Mouse (Mus musculus) frontal cortex, postnatal 25 days (tissue): ENCODE data around the gene Ttc1.
A peak's percentile ranks its signal among the peaks of the same experiment; 100 is the strongest.

Source experiments
- DNase-seq, 2 experiments: peaks; one replicate each; pipeline ENCODE4 v3.0.0; 2022; ENCODE audit warnings: low spot score in 2 of 2

Ttc1 gene

DNA sequence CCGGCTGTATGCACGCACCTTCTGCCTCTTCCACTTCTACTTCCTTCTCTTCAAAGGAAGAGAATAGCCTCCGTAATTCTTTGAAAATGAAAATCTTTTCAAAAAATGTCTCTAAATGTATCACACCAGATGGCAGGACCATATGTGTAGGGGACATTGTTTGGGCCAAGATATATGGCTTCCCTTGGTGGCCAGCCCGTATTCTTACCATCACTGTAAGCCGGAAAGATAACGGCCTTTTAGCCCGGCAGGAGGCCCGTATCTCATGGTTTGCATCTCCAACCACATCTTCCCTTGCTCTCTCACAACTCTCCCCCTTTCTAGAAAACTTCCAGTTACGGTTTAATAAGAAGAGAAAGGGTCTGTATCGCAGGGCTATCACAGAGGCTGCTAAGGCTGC, 42.1 kb downstream of the Ttc1 start:
- no peak for DNase-seq

DNA sequence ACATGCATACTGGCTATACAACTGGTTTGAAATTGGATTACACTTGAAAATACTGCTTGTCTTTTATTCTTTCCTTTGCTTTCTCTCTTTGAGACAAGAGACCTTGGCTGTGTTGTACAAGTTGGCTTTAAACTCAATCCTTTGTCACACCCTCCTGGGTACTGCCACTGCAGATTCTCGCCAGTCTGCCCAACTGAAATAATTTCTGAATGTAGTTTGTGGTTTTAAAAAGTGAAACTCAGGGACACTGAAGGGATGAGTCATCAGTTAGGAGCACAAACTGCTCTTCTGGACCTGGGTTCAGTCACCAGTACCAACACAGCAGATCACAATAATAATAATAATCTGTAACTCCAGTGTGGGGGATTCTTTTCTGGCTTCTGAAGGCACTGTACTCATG, 44.3 kb downstream of the Ttc1 start:
- no peak for DNase-seq

GRCm38 (mm10) chr11:43700291-43700690, 47.5 kb downstream of the Ttc1 start:
- no peak for DNase-seq

GRCm38 (mm10) chr11:43698621-43699020, 49.2 kb downstream of the Ttc1 start:
- DNase-seq, result no peak

- no peak for DNase-seq
These were observed 51.2 kb downstream of the Ttc1 start for GRCm38 (mm10) chr11:43696623-43697022.

- no peak for DNase-seq
These were observed 59.0 kb downstream of the Ttc1 start for GRCm38 (mm10) chr11:43688850-43689249.

DNA sequence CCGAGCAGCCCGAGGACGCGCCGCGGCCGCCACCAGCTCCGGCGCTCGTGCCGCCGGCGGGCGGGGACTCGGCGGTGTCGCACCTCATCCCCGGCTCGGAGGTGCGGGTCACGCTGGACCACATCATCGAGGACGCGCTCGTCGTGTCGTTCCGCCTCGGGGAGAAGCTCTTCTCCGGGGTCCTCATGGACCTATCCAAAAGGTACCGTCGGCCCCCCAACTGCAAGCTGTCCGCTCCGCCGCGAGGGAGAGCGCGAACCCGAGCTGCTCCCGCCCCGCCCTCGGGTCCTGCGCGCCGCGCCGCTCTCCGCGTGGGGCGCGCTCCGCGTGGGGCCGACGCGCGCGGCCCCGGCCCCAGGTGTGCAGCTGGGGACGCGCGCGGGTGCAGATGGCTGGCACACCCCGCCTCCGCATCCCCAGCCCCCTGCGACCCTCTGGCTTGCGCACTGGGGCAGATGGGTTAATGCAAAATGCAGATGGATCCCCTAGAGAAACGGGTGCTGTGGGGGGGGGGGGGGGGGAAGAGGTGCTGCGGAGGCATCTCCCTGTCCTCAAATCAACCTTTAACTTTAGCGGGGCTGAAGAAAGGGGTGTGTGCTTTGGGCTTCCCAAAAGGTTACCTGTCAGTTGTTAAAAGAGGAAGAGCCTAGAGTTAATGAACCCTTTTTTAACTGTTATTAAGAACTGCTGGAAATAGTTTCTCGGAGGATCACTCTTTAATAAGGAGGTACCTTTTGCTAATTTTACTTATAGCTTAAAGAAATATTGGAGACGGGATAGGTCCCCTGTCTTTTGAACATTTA, 65.2 kb downstream of the Ttc1 start:
- peak; percentile 35 to 40 for DNase-seq

- peak; percentile 95 to 97 for DNase-seq
These were observed 66.1 kb downstream of the Ttc1 start, which contains the start of gene Pwwp2a for GRCm38 (mm10) chr11:43681472-43682414. Pwwp2a (plus strand) TSS chr11:43681998.
